Mouse (Mus musculus) E14TG2a.4 (cell line): ENCODE results near the gene Gm20388.

ENCODE experiments used
- CTCF ChIP-seq: conservative IDR thresholded peaks from 2 replicates; pipeline ENCODE4 v1.5.1; 2014; ENCODE audit warnings: low read length
- NANOG ChIP-seq: IDR thresholded peaks from 2 replicates; pipeline ENCODE4 v1.6.1; 2014; ENCODE audit warnings: borderline replicate concordance, low read length, mixed read lengths
- POU5F1 ChIP-seq: IDR thresholded peaks from 2 replicates; pipeline ENCODE4 v1.6.1; 2014; ENCODE audit warnings: low read length, borderline replicate concordance

- TF ChIP-seq CTCF (no peak), POU5F1 (no peak), NANOG (no peak)
Measured at GRCm38 (mm10) chr8:121083093-121083935, 1172.7 kb downstream of the Gm20388 start.
